Mouse (Mus musculus): ENCODE results near the gene Phip.
A peak's percentile ranks its signal among the peaks of the same experiment; 100 is the strongest.

Gene Phip

GRCm38 (mm10) chr9:82866121-82866520 lies 109.2 kb downstream of the Phip start:
- DNase-seq, result no peak

GRCm38 (mm10) chr9:82861775-82862430 lies 113.4 kb downstream of the Phip start:
- no peak for DNase-seq

- no peak for DNase-seq
Observed at GRCm38 (mm10) chr9:82861316-82861715, 114.0 kb downstream of the Phip start.

- DNase-seq, result no peak
Observed at GRCm38 (mm10) chr9:82860805-82861204, 114.5 kb downstream of the Phip start.

GRCm38 (mm10) chr9:82856241-82856640 lies 119.1 kb downstream of the Phip start:
- DNase-seq, result no peak

GRCm38 (mm10) chr9:82854973-82855614 lies 120.2 kb downstream of the Phip start:
- DNase-seq, result no peak

- no peak for DNase-seq
Observed at GRCm38 (mm10) chr9:82854040-82854439, 121.3 kb downstream of the Phip start.

GRCm38 (mm10) chr9:82842671-82843070 lies 132.6 kb downstream of the Phip start:
- no peak for DNase-seq

- no peak for DNase-seq
Observed at GRCm38 (mm10) chr9:82835921-82836320, 139.4 kb downstream of the Phip start.

GRCm38 (mm10) chr9:82831891-82832290 lies 143.4 kb downstream of the Phip start:
- DNase-seq, result no peak

- peak; percentile 87 for DNase-seq
Observed at GRCm38 (mm10) chr9:82829693-82830430, 145.5 kb downstream of the Phip start.

GRCm38 (mm10) chr9:82829007-82829689 lies 146.2 kb downstream of the Phip start, which contains the start of gene Irak1bp1:
TSS of gene Irak1bp1 (plus strand) at chr9:82829540.
- DNase-seq, result peak; percentile 12

GRCm38 (mm10) chr9:82826426-82826825 lies 148.9 kb downstream of the Phip start:
- DNase-seq, result no peak
